Mouse (Mus musculus) left cerebral cortex, adult 2 months (tissue): ENCODE results near the gene Nup107. TPM values are rescaled to one million over a fixed set of nuclear protein-coding genes. Genes with fewer than 3 reads are reported as not detected.

Experiments
- DNase-seq, 2 experiments: peaks; one replicate each; pipeline ENCODE4 v3.0.0; 2021 to 2022; ENCODE audit warnings: low spot score in 2 of 2, mixed read lengths in 1 of 2; ENCODE audit errors: extremely low spot score in 1 of 2
- H3K27ac ChIP-seq: fragments of 200-600 bp; 2 replicates; pipeline ENCODE4 v1.8.1; 2022
- H3K4me3 ChIP-seq: fragments of 200-600 bp; 2 replicates; pipeline ENCODE4 v1.8.1; 2022
- CTCF ChIP-seq: fragments of 200-600 bp; IDR thresholded peaks from 2 replicates; pipeline ENCODE4 v1.8.1; 2022; ENCODE audit warnings: antibody characterized with exemption, mild to moderate bottlenecking, moderate library complexity
- intact Hi-C: fragments of 180-260 bp; cut with DNase I; formaldehyde crosslinking; loops from one replicate; pipeline ENCODE4 v1.15.1; 2025
- total RNA-seq, 2 experiments: library from RNA; stranded (reverse); gene quantifications; 2 replicates each; pipeline ENCODE4 v1.2.3; 2021

Gene Nup107
- total RNA-seq, 2 experiments from 2014 or later = 13.4 to 15.9 TPM

- Histone ChIP-seq H3K4me3 (no peak overlapping the region), H3K27ac (no peak overlapping the region)
- intact Hi-C loops = no loop called here
- TF ChIP-seq CTCF = no peak
- DNase-seq = no peak
Measured at GRCm38 (mm10) chr10:117782056-117782455, 10.4 kb downstream of the Nup107 start.

DNA sequence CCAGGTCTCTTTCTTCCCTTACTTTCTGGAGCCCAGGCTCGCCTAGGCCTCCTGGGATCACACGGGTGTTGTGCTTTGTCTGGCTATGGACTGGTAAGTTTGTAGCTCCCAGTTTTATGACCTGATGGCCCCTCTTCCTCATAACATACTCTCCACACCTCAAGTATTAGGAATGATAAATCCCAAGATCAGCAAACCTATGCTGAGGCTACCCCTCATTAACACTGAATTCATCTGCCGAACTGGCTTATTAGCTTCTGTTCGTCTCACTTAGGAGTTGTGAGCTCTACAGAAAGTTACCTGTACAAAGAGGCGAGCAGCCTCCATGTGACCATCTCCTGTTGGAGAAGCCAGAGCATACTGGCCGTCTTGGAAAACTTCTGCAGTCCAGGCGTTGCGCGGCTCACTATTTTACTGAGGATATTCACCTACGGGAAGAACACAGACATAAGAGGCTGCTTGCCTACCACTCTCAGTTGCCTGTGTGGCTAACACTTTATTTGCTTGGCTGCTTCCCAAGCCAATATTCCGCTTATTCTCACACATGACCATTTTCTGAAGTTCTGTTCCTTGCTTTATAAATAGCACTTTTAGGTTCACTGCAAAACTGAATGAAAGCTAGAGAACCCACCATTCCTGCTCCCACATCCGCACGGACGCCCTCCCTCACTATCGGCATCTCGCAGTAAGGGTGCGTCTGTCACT lies 11.3 kb downstream of the Nup107 start:
- Histone ChIP-seq H3K4me3 (no peak overlapping the region), H3K27ac (no peak overlapping the region)
- TF ChIP-seq CTCF = no peak
- no peak for DNase-seq
- intact Hi-C loops = no loop called here

- intact Hi-C loops = no loop called here
- no peak for DNase-seq
- no peak overlapping the region for H3K27ac ChIP-seq
- TF ChIP-seq CTCF = no peak
- no peak overlapping the region for H3K4me3 ChIP-seq
Measured at GRCm38 (mm10) chr10:117780306-117780911, 12.1 kb downstream of the Nup107 start.

DNA sequence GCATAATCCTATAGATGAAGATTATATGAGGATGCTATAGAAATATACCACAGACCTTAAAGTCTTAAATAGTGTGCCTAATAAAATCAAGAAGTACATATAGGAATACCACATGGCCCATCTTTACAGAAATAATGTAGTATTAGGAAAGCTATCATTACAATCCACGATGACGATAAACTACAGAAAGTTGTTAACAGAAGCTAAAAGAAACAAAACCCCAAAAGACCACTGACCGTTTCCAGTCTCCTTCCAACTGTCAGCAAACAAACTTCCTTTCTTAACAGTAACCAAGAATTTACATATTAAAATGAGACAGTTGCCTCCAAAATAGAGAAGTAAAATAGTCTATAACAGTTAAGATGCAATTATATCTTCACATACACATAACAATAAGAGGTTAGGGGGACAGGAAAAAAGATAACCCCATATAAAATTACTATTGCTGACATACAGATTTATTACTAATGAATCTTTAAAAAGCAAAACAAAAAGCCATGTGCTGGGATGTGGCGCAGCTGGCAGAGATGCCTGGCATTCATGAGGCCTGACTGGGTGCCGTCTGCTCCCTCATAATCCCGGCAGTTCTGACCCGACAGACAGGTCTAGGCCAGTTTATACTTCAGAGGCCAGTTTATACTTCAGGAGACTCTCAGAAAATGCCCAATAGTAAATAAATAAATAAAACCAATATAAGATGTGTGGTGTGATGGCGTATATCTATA lies 12.8 kb downstream of the Nup107 start:
- H3K27ac ChIP-seq = no peak overlapping the region
- DNase-seq = no peak
- intact Hi-C loops = no loop called here
- no peak for TF ChIP-seq CTCF
- H3K4me3 ChIP-seq = no peak overlapping the region

DNA sequence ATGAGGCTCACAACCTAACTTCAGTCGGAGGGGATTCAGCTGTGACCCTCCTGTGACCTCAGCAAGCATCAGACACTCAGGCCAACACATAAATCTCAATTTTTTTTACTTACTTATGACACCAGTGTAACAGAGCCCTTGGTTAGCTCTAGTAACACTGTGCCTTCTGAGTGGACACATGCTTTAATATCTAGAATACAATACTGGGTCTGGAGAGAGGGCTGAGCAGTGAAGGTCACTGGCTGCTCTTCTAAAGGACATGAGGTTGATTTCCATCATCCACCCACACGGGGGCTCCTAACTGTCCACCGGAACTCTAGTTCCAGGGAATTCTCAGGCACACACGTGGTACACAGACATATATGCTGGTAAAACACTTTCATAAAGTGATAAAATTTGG lies 13.6 kb downstream of the Nup107 start:
- intact Hi-C loops = no loop called here

DNA sequence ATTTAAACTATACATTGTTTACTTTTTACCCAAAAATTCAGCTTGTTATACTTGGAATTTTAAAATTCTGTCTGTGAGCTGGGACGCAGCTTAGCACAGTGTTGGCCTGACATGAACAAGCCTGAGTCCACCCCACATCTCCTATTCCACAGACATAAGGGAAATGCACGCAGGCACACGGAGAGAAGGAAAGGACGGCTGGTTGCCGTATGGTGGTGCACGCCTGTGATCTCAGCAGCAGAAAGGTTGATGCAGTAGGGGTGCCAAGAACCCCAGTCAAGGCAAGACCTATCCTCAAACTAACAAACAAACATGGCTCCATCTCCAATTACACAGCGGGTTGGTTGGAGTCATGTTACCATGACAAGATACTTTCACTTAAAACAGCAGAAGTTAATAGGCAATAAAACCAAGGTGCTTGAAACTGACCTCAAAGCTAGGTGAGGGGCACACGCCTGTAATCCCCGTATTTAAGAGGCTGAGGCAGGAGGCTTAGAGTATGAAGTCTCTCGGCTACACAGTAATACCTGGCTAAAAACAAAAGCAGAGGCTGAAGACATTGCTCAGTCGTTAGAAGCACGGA lies 14.1 kb downstream of the Nup107 start:
- Histone ChIP-seq H3K27ac (no peak overlapping the region), H3K4me3 (no peak overlapping the region)
- intact Hi-C loops = no loop called here
- TF ChIP-seq CTCF = no peak
- no peak for DNase-seq

More for the DNA sequence above, 13.6 kb downstream of the Nup107 start:
- TF ChIP-seq CTCF = no peak
- H3K27ac ChIP-seq = no peak overlapping the region
- H3K4me3 ChIP-seq = no peak overlapping the region
- DNase-seq = no peak

DNA sequence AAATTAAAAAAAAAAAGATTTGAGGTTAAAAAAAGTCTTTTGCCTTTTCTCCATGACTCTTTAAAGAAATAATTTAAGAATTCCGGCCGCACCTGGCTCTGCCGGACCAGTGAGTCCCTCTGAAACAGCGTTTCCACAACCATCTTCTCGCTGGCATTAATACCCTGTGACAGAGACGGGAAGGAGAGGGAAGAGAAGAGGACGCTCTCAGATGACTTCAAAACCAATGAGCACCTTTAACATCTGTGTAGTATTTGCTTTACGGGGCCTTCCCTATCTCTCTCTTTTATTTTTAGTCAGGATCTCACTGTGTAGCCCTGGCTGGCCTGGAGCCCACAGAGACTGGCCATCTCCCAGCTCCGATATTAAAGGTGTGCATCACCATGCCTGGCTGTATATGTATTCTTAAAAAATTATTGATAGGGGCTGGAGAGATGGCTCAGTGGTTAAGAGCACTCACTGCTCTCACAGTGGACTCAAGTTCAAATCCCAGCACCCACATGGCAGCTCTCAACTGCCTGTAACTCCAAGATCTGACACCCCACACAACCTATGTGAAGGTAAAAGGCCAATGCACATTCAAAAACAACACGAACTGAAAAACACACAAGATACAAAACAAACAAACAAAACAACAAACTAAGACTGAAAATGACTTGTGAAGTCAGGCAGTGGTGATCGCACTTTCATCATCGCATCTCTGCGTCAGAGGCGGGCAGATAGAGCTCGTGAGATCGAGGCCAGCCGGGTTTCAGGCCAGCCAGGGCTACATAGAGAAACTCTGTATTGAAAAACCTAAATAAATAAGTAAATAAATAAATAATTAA lies 14.8 kb downstream of the Nup107 start:
- no peak for TF ChIP-seq CTCF
- H3K27ac ChIP-seq = no peak overlapping the region
- intact Hi-C loops = no loop called here
- H3K4me3 ChIP-seq = no peak overlapping the region
- no peak for DNase-seq

DNA sequence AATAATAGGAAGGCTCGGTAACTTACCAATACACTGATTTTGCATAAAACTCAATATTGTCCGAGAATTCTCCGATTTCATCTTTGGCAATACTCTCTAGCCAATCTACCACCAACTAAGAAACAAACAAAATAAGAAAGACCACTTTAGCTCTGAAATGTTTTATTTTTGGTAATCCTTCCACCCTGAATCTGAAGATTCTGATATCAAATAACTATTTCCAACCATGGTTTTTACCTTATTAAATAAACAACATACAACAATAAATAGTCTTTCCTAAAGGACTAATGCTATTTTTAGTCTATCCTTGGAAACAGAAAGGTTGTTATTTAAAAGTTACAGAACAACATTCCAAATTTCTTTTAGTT lies 15.4 kb downstream of the Nup107 start:
- Histone ChIP-seq H3K27ac (no peak overlapping the region), H3K4me3 (no peak overlapping the region)
- DNase-seq = no peak
- intact Hi-C loops = no loop called here
- TF ChIP-seq CTCF = no peak

GRCm38 (mm10) chr10:117776281-117777102 lies 16.0 kb downstream of the Nup107 start:
- intact Hi-C loops = no loop called here
- DNase-seq = no peak

GRCm38 (mm10) chr10:117775401-117776144 lies 16.9 kb downstream of the Nup107 start:
- intact Hi-C loops = no loop called here
- DNase-seq = no peak
- H3K27ac ChIP-seq = no peak overlapping the region
- H3K4me3 ChIP-seq = no peak overlapping the region
- no peak for TF ChIP-seq CTCF

More at GRCm38 (mm10) chr10:117776281-117777102, 16.0 kb downstream of the Nup107 start:
- H3K27ac ChIP-seq = no peak overlapping the region
- no peak overlapping the region for H3K4me3 ChIP-seq
- no peak for TF ChIP-seq CTCF
